Mouse (Mus musculus): ENCODE data around the gene Mypop. TPM values are rescaled to one million over a fixed set of nuclear protein-coding genes. Genes with fewer than 3 reads are reported as not detected.

Gene Mypop
- total RNA-seq, 1 experiment from 2014 or later, result 0.64 TPM

- ATAC-seq (replicated peaks; ENCODE audit: low read depth, poor library complexity, severe bottlenecking), result no peak
Observed at GRCm38 (mm10) chr7:18987747-18988146, 3.3 kb upstream of the Mypop start.

DNA sequence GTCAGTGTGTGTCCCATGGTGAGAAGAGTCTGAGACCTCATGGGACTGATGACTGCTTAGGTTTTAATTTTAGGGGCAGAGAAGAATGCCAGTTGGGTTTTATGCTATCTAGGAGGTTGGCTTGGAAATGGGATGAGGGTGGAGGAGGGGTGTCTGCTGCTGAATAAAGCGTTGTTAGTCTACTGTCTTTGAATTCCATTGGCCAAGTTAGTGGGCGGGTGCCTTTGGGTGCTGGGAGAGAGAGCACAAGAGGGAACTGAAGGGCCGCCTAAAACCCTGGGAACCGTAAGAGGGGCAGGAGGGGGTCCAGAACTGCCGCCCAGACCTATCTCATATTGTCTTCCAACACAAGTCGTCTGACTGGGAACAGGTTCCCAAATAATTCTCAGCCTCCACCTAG is 2.3 kb upstream of the Mypop start:
- ATAC-seq (replicated peaks; ENCODE audit: low read depth, poor library complexity, severe bottlenecking), result no peak

- no peak for ATAC-seq (replicated peaks; ENCODE audit: low read depth, poor library complexity, severe bottlenecking)
Observed at GRCm38 (mm10) chr7:18989995-18990394, 1.1 kb upstream of the Mypop start.

DNA sequence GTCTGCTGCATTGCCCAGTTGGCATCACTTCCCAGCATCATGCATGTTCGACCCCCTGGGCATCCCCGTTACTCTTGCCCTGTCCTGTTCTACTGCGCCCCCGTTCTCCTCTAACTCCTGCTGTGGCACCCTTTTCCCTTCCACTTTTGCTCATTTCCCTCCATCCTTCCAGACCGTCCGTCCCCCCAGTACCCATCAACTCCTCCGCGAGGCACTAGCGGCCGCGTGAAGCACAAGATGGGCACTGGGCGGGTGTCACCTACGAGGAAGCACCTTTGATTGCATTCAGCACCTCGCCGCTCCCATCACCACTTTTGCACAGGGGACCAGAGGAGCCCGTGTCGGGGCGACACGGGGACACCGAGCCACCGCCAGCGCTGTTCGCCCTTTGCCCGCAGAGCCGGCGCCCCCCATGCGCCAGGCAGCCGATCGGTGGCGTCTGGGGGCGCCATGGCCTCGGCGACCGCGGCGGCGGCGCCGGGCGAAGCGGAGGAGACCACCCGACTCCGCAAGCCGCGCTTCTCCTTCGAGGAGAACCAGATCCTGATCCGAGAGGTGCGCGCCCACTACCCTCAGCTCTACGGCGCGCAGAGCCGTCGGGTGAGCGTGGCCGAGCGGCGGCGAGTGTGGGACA is 732 bp downstream of the Mypop start:
- ATAC-seq (replicated peaks; ENCODE audit: low read depth, poor library complexity, severe bottlenecking), result no peak

DNA sequence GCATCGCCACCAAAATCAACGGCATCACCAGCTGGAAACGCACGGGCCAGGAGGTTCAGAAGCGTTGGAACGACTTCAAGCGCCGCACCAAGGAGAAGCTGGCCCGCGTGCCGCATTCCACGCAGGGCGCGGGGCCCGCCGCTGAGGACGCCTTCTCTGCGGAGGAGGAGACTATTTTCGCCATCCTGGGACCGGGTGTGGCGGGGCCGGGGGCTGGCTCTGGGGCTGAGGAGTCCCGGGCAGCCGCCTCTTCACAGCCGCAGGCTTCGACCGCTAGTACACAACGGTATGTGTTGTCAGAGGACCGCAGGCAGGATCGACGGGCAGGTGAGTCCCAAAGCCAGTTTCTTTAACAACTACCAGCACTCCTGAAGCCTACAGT is 1.2 kb downstream of the Mypop start:
- ATAC-seq (replicated peaks; ENCODE audit: low read depth, poor library complexity, severe bottlenecking), result no peak

GRCm38 (mm10) chr7:18993036-18993435 is 2.0 kb downstream of the Mypop start:
- ATAC-seq (replicated peaks; ENCODE audit: low read depth, poor library complexity, severe bottlenecking), result no peak

DNA sequence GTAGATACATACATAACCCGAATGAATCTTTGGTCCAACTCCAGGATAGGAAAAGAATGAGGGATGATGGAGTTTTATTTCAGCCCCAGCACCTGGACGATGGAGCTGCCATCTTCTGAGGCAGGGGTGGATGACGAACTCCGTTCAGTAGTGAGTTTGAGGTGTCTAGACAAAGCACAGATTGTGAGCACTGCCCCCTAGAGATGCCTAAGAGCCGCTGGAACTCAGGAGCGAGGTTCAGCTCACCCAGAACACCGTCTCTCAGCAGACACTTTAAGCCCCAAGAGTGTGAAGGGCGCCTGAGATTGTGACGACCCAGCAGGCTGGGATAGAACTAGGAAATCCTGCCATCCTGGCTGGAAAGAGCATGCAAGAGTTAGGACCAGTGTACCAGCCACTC is 7.8 kb downstream of the Mypop start:
- no peak for ATAC-seq (replicated peaks; ENCODE audit: low read depth, poor library complexity, severe bottlenecking)

DNA sequence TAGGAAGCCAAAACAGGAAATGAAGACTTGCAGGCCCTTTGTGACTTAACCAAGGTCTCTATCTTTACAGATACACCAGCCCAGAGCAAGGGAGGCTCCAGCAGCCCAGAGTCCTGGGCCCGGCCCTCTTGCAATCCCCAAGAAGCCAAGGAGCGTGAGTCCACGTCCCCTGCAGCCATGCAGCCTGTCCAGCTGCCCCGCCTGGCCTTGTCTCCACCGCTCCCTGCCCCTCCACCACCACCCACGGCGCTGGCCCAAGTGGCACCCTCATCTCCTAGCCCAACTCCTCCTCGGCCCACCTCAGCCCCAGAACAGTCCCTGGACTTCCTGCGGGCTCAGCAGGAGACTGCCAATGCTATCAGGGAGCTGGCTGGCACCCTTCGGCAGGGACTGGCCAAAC is 9.4 kb downstream of the Mypop start:
- ATAC-seq (replicated peaks; ENCODE audit: low read depth, poor library complexity, severe bottlenecking), result no peak

- ATAC-seq (replicated peaks; ENCODE audit: low read depth, poor library complexity, severe bottlenecking), result peak; percentile 64
Observed at GRCm38 (mm10) chr7:19001066-19001806, 10.2 kb downstream of the Mypop start.

GRCm38 (mm10) chr7:19001807-19002085 is 10.7 kb downstream of the Mypop start:
- no peak for ATAC-seq (replicated peaks; ENCODE audit: low read depth, poor library complexity, severe bottlenecking)

DNA sequence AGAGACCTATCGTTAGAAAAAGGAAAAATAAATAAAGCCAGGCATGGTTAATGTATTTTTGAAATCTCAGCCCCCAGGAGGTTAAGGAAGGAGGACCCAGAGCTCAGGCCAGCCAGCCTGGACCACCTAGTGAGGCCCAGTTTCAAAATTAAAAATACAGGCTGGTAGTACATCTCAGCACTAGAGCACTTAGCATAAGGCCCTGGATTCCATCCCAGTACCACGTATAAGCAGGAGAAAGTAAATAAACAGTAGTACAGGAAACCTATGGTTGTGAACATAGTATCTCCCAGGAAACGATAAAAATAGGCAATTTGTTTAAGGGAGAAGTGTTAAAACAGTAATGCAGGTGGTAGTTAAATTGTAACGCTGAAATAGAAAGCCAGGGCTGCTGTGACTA is 11.1 kb downstream of the Mypop start:
- no peak for ATAC-seq (replicated peaks; ENCODE audit: low read depth, poor library complexity, severe bottlenecking)

GRCm38 (mm10) chr7:19002848-19003498 is 11.9 kb downstream of the Mypop start:
- ATAC-seq (replicated peaks; ENCODE audit: low read depth, poor library complexity, severe bottlenecking), result peak; percentile 61

DNA sequence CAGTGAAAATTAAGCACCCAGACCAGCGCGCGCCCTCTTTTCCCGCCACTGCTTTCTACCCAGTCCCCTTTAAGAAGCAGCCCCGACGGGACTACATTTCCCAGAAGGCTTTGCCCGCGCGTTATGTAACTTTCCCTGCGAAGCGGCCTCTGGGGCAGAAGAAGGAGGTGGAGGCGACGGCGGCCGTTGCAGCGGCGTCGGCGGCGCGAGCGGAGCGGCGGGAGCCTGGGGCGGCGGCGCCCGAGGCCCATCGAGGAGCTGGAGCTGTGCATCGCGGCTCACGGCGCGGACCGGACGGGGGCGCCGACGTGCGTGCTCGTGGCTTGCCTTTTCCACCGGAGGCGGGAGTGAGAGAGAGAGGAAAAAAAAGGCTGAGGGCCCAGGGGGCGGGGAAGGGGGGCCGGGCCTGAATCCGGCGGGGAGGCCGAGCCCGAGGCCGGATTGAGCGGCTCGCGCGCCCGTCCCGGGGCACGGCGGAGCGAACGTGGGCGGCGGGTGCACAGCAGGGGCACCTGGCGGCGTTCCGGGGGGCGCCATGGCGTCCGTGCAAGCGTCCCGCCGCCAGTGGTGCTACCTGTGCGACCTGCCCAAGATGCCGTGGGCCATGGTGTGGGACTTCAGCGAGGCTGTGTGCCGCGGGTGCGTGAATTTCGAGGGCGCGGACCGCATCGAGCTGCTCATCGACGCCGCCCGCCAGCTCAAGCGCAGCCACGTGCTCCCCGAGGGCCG is 13.0 kb downstream of the Mypop start, which contains the start of gene Irf2bp1:
Gene Irf2bp1 (plus strand): TSS at position 143 of the 729 bp plus-strand sequence.
- ATAC-seq (replicated peaks; ENCODE audit: low read depth, poor library complexity, severe bottlenecking), result peak; percentile 50

GRCm38 (mm10) chr7:19004631-19005079 is 13.6 kb downstream of the Mypop start:
- ATAC-seq (replicated peaks; ENCODE audit: low read depth, poor library complexity, severe bottlenecking), result no peak

DNA sequence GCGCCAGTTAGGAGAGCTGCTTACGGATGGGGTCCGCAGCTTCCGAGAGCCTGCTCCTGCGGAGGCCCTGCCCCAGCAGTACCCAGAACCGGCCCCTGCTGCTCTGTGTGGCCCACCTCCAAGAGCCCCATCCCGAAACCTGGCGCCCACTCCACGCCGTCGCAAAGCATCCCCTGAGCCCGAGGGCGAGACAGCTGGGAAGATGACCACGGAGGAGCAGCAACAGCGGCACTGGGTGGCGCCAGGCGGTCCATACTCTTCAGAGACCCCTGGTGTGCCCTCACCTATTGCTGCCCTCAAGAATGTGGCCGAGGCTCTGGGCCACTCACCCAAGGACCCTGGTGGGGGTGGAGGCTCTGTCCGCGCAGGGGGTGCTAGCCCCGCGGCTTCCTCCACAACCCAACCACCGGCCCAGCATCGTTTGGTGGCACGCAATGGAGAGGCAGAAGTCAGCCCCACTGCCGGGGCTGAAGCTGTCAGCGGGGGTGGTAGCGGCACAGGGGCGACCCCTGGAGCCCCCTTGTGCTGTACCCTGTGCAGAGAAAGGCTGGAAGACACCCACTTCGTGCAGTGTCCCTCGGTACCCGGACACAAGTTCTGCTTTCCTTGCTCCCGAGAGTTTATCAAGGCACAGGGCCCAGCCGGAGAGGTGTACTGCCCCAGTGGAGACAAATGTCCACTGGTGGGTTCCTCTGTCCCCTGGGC is 14.5 kb downstream of the Mypop start:
- no peak for ATAC-seq (replicated peaks; ENCODE audit: low read depth, poor library complexity, severe bottlenecking)

GRCm38 (mm10) chr7:19006476-19006875 is 15.4 kb downstream of the Mypop start:
- ATAC-seq (replicated peaks; ENCODE audit: low read depth, poor library complexity, severe bottlenecking), result peak; percentile 50

GRCm38 (mm10) chr7:19007026-19007977 is 16.3 kb downstream of the Mypop start:
- no peak for ATAC-seq (replicated peaks; ENCODE audit: low read depth, poor library complexity, severe bottlenecking)

GRCm38 (mm10) chr7:19010581-19010980 is 19.5 kb downstream of the Mypop start:
- ATAC-seq (replicated peaks; ENCODE audit: low read depth, poor library complexity, severe bottlenecking), result no peak

DNA sequence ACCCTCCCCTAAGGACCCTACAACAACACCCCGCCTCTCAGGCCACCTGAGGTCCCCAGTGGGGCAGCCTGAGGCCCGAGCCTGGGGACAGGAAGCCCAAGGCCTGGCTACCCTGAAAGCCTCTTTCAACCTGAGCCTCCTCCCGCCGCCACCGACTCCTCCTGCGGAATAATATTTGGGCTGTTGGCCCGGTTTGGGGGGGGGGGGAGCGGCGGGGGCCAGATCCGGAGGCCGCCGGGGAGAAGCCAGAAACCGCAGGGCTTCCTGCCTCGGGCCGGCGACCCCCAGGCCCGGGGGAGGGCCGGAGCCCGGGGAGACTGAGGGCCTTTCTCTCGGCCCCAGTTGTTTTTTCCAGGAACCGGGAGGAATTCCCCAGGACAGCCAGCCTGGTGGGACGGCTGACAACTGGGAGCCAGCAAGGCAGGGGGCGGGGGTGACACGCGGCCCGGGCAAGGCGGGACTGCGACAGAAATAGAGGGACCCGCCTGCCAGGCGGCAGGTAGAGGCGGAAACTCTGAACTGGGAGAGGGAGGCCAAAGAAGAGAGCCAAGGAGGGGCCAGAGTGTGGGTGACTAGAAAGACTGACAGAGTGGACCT is 21.1 kb downstream of the Mypop start:
- ATAC-seq (replicated peaks; ENCODE audit: low read depth, poor library complexity, severe bottlenecking), result peak; percentile 44
